Mouse (Mus musculus): ENCODE results near the gene Psen1.

DNA sequence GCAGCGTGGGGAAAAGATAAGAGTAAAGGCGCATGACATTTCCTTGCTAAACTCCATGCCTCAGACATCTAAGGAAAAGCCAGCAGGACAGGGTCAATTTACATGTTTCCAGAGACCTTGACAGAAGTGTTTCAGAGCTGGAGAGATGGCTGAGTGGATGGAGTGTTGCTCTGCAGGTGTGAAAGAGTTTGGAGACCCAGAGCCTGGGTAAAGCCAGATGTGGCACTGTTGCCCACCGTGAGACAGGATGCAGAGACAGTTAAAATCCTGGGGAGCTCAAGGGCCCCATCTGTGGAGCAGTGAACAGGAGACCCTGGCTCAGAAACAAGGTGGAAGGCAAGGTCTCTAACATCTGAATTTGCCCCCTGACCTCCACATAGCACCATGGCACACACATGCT is 55.8 kb downstream of the Psen1 start:
- TF ChIP-seq CTCF (IDR thresholded peaks at IDR 0.05; ENCODE audit: low read depth) (no peak), EP300 (optimal IDR thresholded peaks at IDR 0.05) (no peak)

Measured in stomach, postnatal 0 days (tissue).